Mouse (Mus musculus) cerebellum, adult 2 months (tissue): ENCODE measurements around the gene Gm17190.

Experiments used
- CTCF ChIP-seq: fragments of 200-500 bp; IDR thresholded peaks from 2 replicates; pipeline ENCODE4 v1.5.1; 2011; ENCODE audit warnings: low read depth, mild to moderate bottlenecking, control low read depth, low read length, moderate library complexity, borderline replicate concordance; ENCODE audit not compliant: insufficient read depth
- POLR2A ChIP-seq: fragments of 200-500 bp; IDR thresholded peaks from 2 replicates; pipeline ENCODE4 v1.6.1; 2011; ENCODE audit warnings: low read length, control low read depth, borderline replicate concordance; ENCODE audit not compliant: insufficient read depth

DNA sequence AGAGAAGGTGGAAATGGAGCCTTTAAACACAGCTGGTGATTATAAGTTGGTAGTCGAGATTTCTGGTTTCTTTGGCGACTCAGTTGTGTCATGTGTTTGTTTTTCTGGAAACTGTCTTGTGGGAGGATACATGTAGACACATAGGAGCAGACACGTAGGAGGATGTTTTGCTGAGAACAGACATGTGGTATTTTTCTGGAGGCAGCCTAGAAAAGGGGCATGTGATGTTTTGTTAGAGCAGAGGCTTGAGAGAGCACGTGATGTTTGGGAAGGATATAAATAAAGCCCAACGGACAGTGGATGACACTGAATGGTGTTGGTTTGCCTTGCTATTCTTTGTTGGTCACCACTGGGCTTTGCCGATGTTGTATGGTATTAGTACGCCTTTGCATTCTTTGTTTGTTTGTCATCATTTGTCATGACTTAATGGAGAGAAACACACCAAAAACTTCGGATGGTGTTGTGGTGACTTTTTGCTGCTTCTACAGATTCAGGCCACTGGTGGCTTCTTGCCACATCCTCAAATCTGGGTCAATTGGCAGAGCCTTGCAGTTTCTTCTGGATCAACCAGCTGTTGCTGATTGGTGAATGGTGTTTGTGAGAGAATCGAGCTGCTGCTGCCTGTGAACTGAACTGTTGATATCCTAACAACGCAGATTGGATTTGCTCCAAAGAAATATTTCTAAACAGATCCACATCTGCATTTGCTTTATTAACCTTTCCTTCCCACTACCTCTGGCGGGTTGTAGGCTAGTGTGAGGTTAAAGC lies 41.4 kb upstream of the Gm17190 start:
- no peak for TF ChIP-seq CTCF
- no peak for TF ChIP-seq POLR2A
